Mouse (Mus musculus) stomach, postnatal 0 days (tissue): ENCODE data around the gene 1700030K09Rik.

ENCODE experiments used
- CTCF ChIP-seq: IDR thresholded peaks from 2 replicates; pipeline ENCODE4 v1.5.1; 2016; ENCODE audit warnings: antibody characterized with exemption, low read depth, mild to moderate bottlenecking, moderate library complexity
- EP300 ChIP-seq: optimal IDR thresholded peaks from 2 replicates; pipeline ENCODE3; 2016; ENCODE audit warnings: antibody characterized with exemption

DNA sequence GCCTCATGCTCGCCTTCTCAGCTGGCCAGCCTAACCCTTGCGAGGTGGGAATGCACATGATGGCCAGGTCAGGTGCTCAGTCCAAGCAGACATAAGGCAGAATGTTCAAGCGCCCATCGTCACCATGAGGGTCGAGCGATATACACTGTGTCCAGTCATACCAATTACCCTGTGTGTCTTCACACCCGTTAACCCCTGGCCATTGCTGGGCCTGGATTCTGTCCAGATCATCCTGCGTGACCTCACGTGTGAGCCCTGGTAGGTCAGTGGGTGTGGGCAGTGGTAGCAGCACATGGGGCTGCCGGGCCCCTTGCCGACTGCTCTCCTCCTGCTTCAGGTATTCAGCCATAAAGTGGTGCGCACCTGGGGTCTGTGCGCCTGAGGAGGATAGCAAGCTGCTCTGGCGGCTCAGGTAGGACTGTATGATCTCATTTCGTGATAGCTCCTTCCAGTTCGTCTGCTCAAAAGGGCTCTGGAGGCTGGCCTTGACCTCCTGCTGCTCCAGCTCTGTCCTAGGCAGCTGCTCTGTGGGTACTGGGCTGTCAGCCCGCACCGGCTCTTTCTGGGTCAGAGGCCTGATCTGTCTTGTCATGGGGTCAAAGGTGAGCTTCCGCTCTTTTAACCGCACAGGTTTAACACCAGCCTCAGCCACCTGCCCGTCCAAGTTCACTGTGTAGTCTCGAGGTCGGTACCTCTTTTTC lies 51.9 kb downstream of the 1700030K09Rik start:
- TF ChIP-seq CTCF: no peak
- no peak for TF ChIP-seq EP300
